ENCODE assay signal across 1 mouse cellular context in genomic region chr11:49250422-49251379, GRCm38 (mm10).
TF ChIP-seq lines count a peak whose summit lies in the region.

No protein-coding gene starts in this region.

TF ChIP-seq in CH12.LX, 34 proteins besides CTCF, POLR2A, EP300 and RAD21:
- no peak; the same call in 1 of the 2 replicates for TF ChIP-seq SIN3A (IDR thresholded peaks at IDR 0.05; ENCODE audit: low read length)
- TF ChIP-seq BHLHE40 (IDR thresholded peaks at IDR 0.05; ENCODE audit: low read depth, low read length), result peak; percentile 27; the same call in 1 of the 2 replicates
- TF ChIP-seq ZMIZ1 (IDR thresholded peaks at IDR 0.05; ENCODE audit: low read depth, low read length), result peak; percentile 43
- TF ChIP-seq JUND (conservative IDR thresholded peaks at IDR 0.05; ENCODE audit: low read depth, low read length), result no peak
- TF ChIP-seq MAZ (IDR thresholded peaks at IDR 0.05; ENCODE audit: low read depth, low read length), result peak; percentile 83
- TF ChIP-seq TBP (conservative IDR thresholded peaks at IDR 0.05; ENCODE audit: low read depth, low read length), result 0 out of 2 replicates have a peak, but pooled peaks have one; percentile 19
- TF ChIP-seq GABPA (IDR thresholded peaks at IDR 0.05; ENCODE audit: insufficient replicate concordance, low read depth, low read length), result no peak
- no peak; the same call in 1 of the 2 replicates for TF ChIP-seq CHD1 (IDR thresholded peaks at IDR 0.05; ENCODE audit: low read depth, low read length)
- no peak for TF ChIP-seq PAX5 (IDR thresholded peaks at IDR 0.05; ENCODE audit: low read length)
- TF ChIP-seq ETS1 (conservative IDR thresholded peaks at IDR 0.05; ENCODE audit: low read depth, low read length), result no peak
- no peak for TF ChIP-seq RCOR1 (conservative IDR thresholded peaks at IDR 0.05; ENCODE audit: low read depth, low read length)
- TF ChIP-seq ZC3H11A (IDR thresholded peaks at IDR 0.05; ENCODE audit: low read depth, low read length), result no peak
- no peak for TF ChIP-seq ZNF384 (IDR thresholded peaks at IDR 0.05; ENCODE audit: low read depth, low read length)
- TF ChIP-seq IRF4 (IDR thresholded peaks at IDR 0.05; ENCODE audit: low read depth, low read length), result no peak; the same call in 1 of the 2 replicates
- TF ChIP-seq MAFK (IDR thresholded peaks at IDR 0.05; ENCODE audit: insufficient replicate concordance, low read length), result no peak
- TF ChIP-seq CHD2 (IDR thresholded peaks at IDR 0.05; ENCODE audit: low read length), result no peak
- peak; percentile 34; the same call in 1 of the 2 replicates for TF ChIP-seq NRF1 (IDR thresholded peaks at IDR 0.05; ENCODE audit: low read depth, low read length)
- TF ChIP-seq KAT2A (IDR thresholded peaks at IDR 0.05; ENCODE audit: insufficient replicate concordance, low read length), result 0 out of 2 replicates have a peak, but pooled peaks have one; percentile 5
- peak; percentile 90 for TF ChIP-seq MXI1 (IDR thresholded peaks at IDR 0.05; ENCODE audit: low read depth, low read length)
- peak; percentile 87 for TF ChIP-seq ELF1 (IDR thresholded peaks at IDR 0.05; ENCODE audit: low read depth, low read length)
- TF ChIP-seq POLR2AphosphoS2 (IDR thresholded peaks at IDR 0.05; ENCODE audit: low read depth, low read length), result 0 out of 2 replicates have a peak, but pooled peaks have one; percentile 23
- peak; percentile 42; the same call in 1 of the 2 replicates for TF ChIP-seq MEF2A (IDR thresholded peaks at IDR 0.05; ENCODE audit: borderline replicate concordance, low read depth, low read length)
- no peak for TF ChIP-seq JUN (IDR thresholded peaks at IDR 0.05; ENCODE audit: insufficient read depth, low read depth, low read length)
- no peak for TF ChIP-seq USF2 (conservative IDR thresholded peaks at IDR 0.05; ENCODE audit: low read depth, low read length)
- TF ChIP-seq UBTF (IDR thresholded peaks at IDR 0.05; ENCODE audit: low read depth, low read length), result peak; percentile 95
- TF ChIP-seq MYC (IDR thresholded peaks at IDR 0.05; ENCODE audit: low read depth, low read length), result no peak
- TF ChIP-seq SMC3 (IDR thresholded peaks at IDR 0.05; ENCODE audit: low read depth, low read length), result peak; percentile 49
- TF ChIP-seq USF1 (IDR thresholded peaks at IDR 0.05; ENCODE audit: low read depth, low read length), result no peak
- TF ChIP-seq MAX (IDR thresholded peaks at IDR 0.05; ENCODE audit: low read length), result peak; percentile 66
- TF ChIP-seq TCF12 (IDR thresholded peaks at IDR 0.05; ENCODE audit: low read depth, low read length), result peak; percentile 89
- TF ChIP-seq HCFC1 (IDR thresholded peaks at IDR 0.05; ENCODE audit: low read depth, low read length), result peak; percentile 49
- TF ChIP-seq NELFE (IDR thresholded peaks at IDR 0.05; ENCODE audit: low read depth, low read length), result peak; percentile 87
- no peak for TF ChIP-seq ZKSCAN1 (IDR thresholded peaks at IDR 0.05; ENCODE audit: borderline replicate concordance, low read depth, low read length)
- TF ChIP-seq E2F4 (IDR thresholded peaks at IDR 0.05; ENCODE audit: insufficient replicate concordance, low read depth, low read length), result no peak
TF ChIP-seq in CH12.LX: peak in this region for 16.
